In genomic region chr7:89356307-89356706, GRCm38 (mm10) we compare ENCODE assay signal across 12 mouse cellular contexts. TPM values are rescaled to one million over a fixed set of nuclear protein-coding genes. Genes with fewer than 3 reads are reported as not detected.
DNase-seq lines count a peak whose midpoint lies in the region; ATAC-seq lines count a peak whose summit lies in the region.
"Had no signal": no experiment of that assay in that cellular context is flagged by ENCODE, and none has a peak within 500 bp of the region (broad histone marks: within the 10 kb centered on the region; RNA-seq: fewer than 3 reads in every experiment).

No protein-coding gene starts in this region.

- H3K4me1 ChIP-seq in limb, embryonic 10.5 days = peaks cover 13% of the 10 kb centered on the region
- H3K4me1 ChIP-seq in neural tube, embryonic 15.5 days = no peaks in the 10 kb centered on the region

- WGBS in limb, embryonic 10.5 days = 61% methylated on average over 4 of the region's 4 CpGs
- WGBS in neural tube, embryonic 15.5 days = 81% methylated on average over 4 of the region's 4 CpGs

- H3K4me3 ChIP-seq in limb, embryonic 10.5 days = no peak overlapping the region
- H3K4me3 ChIP-seq in neural tube, embryonic 15.5 days (replicated peaks) = no peak overlapping the region
- H3K4me3 ChIP-seq: erythroblast, embryonic 14.5 days; megakaryocyte, embryonic 14.5 days had no signal

- H3K9me3 ChIP-seq in limb, embryonic 10.5 days (replicated peaks) = no peaks in the 10 kb centered on the region
- H3K9me3 ChIP-seq in neural tube, embryonic 15.5 days (replicated peaks) = no peaks in the 10 kb centered on the region
- H3K9me3 ChIP-seq: megakaryocyte, embryonic 14.5 days had no signal

- ATAC-seq in neural tube, embryonic 15.5 days (ENCODE audit: low FRiP score) = no peak

- peak; percentile 22 for DNase-seq in adrenal gland, postnatal 14 days
- DNase-seq in adrenal gland, postnatal 25 days = no peak
- peak; percentile 11 to 17 for DNase-seq in kidney, postnatal 4 days
- no peak for DNase-seq in kidney, postnatal 36 days
- peak; percentile 27 for DNase-seq in embryo, embryonic 10 days (ENCODE audit: low spot score)
- peak; percentile 35 for DNase-seq in limb, embryonic 10.5 days (ENCODE audit: low spot score)
- no peak for DNase-seq in layer of hippocampus, postnatal 10 days (ENCODE audit: low spot score in 2 of 2)
- DNase-seq: cerebellum, adult 9-10 months; liver had no signal

- no peak overlapping the region for H3K9ac ChIP-seq in neural tube, embryonic 15.5 days (replicated peaks)

- H3K4me2 ChIP-seq in neural tube, embryonic 15.5 days = no peak overlapping the region

- no peaks in the 10 kb centered on the region for H3K36me3 ChIP-seq in limb, embryonic 10.5 days
- H3K36me3 ChIP-seq in neural tube, embryonic 15.5 days = no peaks in the 10 kb centered on the region

- no peaks in the 10 kb centered on the region for H3K27me3 ChIP-seq in limb, embryonic 10.5 days (ENCODE audit: low read depth, poor library complexity, severe bottlenecking)
- H3K27me3 ChIP-seq in neural tube, embryonic 15.5 days (replicated peaks) = no peaks in the 10 kb centered on the region

- H3K27ac ChIP-seq in limb, embryonic 10.5 days = 0 out of 2 replicates have a peak overlapping the region, but pooled peaks have one; percentile 15
- no peak overlapping the region for H3K27ac ChIP-seq in neural tube, embryonic 15.5 days (replicated peaks)

RNA-seq across cellular contexts. Expression of gene Tmem135, which starts 47.7 kb away (rescaled TPM):
- 106 and 108 TPM in 2 replicates for total RNA-seq in adrenal gland, postnatal 14 days (2021)
- total RNA-seq in adrenal gland, postnatal 25 days (2021) = 113 and 135 TPM in 2 replicates
- 14.5 and 16.1 TPM in 2 replicates for polyA plus RNA-seq in limb, embryonic 10.5 days (2016; fragmentation: Nextera tagmentation; extraction: Ambion mirVana)
- total RNA-seq in layer of hippocampus, postnatal 10 days (2021) = 10 to 100 TPM; 72.2 to 84.4 TPM
- polyA plus RNA-seq in neural tube, embryonic 15.5 days (2015; fragmentation: Nextera tagmentation; extraction: Ambion mirVana) = 29.0 and 30.7 TPM in 2 replicates

RNA-seq across cellular contexts. Expression of gene Fzd4, which starts 47.8 kb away (rescaled TPM):
- total RNA-seq in adrenal gland, postnatal 14 days (2021) = 64.1 and 71.0 TPM in 2 replicates
- total RNA-seq in adrenal gland, postnatal 25 days (2021) = 28.5 and 36.0 TPM in 2 replicates
- 3.9 and 6.4 TPM in 2 replicates for polyA plus RNA-seq in limb, embryonic 10.5 days (2016; fragmentation: Nextera tagmentation; extraction: Ambion mirVana)
- total RNA-seq in layer of hippocampus, postnatal 10 days (2021) = 1 to 10 TPM; 7.9 to 8.2 TPM
- 2.5 and 3.4 TPM in 2 replicates for polyA plus RNA-seq in neural tube, embryonic 15.5 days (2015; fragmentation: Nextera tagmentation; extraction: Ambion mirVana)
- polyA plus RNA-seq: erythroblast, embryonic 14.5 days had no signal

Comparison
In these comparisons a context has a peak if more than half of its experiments do, and no peak if none do; other contexts are left out.
1. DNase-seq: peak in adrenal gland, postnatal 14 days (single experiment), kidney, postnatal 4 days (2 of 2), embryo, embryonic 10 days (single experiment) and limb, embryonic 10.5 days (single experiment); none in adrenal gland, postnatal 25 days (single experiment), kidney, postnatal 36 days (0 of 2) and layer of hippocampus, postnatal 10 days (0 of 2).